Mouse (Mus musculus) testis, adult 2 months (tissue): ENCODE measurements around the gene Nbeal2.

Experiments
- CTCF ChIP-seq: fragments of 200-500 bp; IDR thresholded peaks from 2 replicates; pipeline ENCODE4 v1.5.1; 2012; ENCODE audit warnings: low read depth, mild to moderate bottlenecking, inconsistent platforms, low read length, moderate library complexity; ENCODE audit not compliant: control insufficient read depth, insufficient read depth, insufficient replicate concordance
- POLR2A ChIP-seq: fragments of 200-500 bp; IDR thresholded peaks from 2 replicates; pipeline ENCODE4 v1.6.1; 2012; ENCODE audit warnings: low read depth, mild to moderate bottlenecking, inconsistent platforms, low read length, moderate library complexity; ENCODE audit not compliant: control insufficient read depth

GRCm38 (mm10) chr9:110673107-110673752 is 19.3 kb upstream of the Nbeal2 start:
- no peak for TF ChIP-seq POLR2A
- TF ChIP-seq CTCF, result no peak
